Mouse (Mus musculus) frontal cortex, adult 2 months (tissue): ENCODE data around the gene Celsr3. TPM values are rescaled to one million over a fixed set of nuclear protein-coding genes. Genes with fewer than 3 reads are reported as not detected.

Experiments used
- DNase-seq, 2 experiments: peaks; one replicate each; pipeline ENCODE4 v3.0.0; 2022; ENCODE audit warnings: low spot score in 1 of 2; ENCODE audit errors: extremely low spot score in 1 of 2
- polyA plus RNA-seq: library from polyadenylated mRNA; depleted of rRNA; stranded (reverse); fragments of >200 nt; gene quantifications from 2 replicates; pipeline ENCODE4 v1.2.3, GENCODE M21; 2012; rRNA removed

Gene Celsr3
- polyA plus RNA-seq, 1 experiment: 74.7 TPM

- DNase-seq: no peak
These were observed 26.9 kb downstream of the Celsr3 start, which contains the start of gene Slc26a6 for GRCm38 (mm10) chr9:108852976-108853375. Gene Slc26a6, plus strand, starts transcription at chr9:108853283.

DNA sequence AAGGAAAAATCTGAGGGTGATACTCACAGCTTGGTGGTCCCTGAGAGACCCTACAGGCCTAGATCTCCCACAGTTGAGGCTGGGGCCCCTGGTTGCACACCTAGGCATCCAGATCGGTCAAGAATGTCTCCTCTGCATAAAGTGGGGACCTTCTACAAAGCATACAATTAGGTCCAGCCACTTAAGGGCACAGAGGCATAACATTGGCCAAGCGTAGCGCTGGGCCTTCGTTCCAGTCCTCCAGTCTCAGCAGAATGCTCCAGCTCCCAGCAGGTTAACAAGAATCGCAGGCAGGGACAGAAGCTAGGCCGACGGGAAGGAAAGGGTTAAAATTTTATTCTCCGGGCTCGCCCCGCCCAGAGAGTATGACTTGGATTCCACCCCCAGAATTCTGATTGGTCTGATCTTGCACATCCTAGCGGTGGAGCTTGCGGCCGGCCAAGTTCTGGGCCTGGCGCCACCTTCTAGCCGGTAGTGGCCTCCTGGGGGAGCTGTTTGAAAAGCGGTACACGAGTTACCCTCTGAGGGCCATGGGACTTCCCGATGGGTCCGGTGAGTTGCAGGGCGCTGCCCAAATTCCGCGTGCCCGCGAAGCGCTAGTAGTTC is 27.6 kb downstream of the Celsr3 start:
- peak; percentile 88 to 96 for DNase-seq

GRCm38 (mm10) chr9:108854241-108854696 is 28.1 kb downstream of the Celsr3 start:
- peak; percentile 73 to 88 for DNase-seq

DNA sequence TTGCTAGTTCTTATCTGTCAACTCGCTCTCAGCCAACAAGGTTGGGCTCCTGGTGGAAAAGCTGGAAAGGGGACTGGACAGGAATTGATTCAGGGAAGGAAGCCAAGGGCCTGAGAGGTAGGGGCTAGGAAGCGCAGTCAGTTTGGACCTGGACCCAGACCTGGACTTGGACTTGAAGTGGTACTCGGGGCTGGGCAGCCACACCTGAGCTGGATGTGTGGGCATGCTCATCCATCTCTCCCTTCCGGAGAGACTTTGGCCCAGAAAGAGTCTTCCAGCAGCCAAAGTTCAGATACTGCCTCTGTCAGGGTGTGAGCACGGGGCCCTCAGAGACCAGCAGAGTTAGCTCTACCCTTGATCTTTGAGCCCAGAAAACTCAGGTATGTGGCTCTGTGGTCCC is 29.2 kb downstream of the Celsr3 start:
- DNase-seq: no peak

- DNase-seq: no peak
These were observed 32.8 kb downstream of the Celsr3 start for GRCm38 (mm10) chr9:108858792-108859527.

Other genes with a start within 250 kb of the Celsr3 start
- gene Wdr6, start 247.6 kb upstream of the Celsr3 start, polyA plus RNA-seq: 114 and 138 TPM in 2 replicates
- gene P4htm, start 228.7 kb upstream of the Celsr3 start, polyA plus RNA-seq: 105 TPM in 2 replicates
- 47.2 and 49.0 TPM in 2 replicates for gene Arih2, start 176.9 kb upstream of the Celsr3 start, polyA plus RNA-seq
- 14.3 and 15.2 TPM in 2 replicates for gene Slc25a20, start 164.2 kb upstream of the Celsr3 start, polyA plus RNA-seq
- 21.9 and 23.3 TPM in 2 replicates for gene Prkar2a, start 137.0 kb upstream of the Celsr3 start, polyA plus RNA-seq
- gene Ip6k2, start 42.5 kb upstream of the Celsr3 start, polyA plus RNA-seq: 204 and 217 TPM in 2 replicates
- gene Nckipsd, start 18.0 kb upstream of the Celsr3 start, polyA plus RNA-seq: 55.5 and 58.8 TPM in 2 replicates
- gene Slc26a6, start 27.0 kb downstream of the Celsr3 start, polyA plus RNA-seq: 19.5 and 20.7 TPM in 2 replicates
- 0.50 TPM in 2 replicates for gene Tmem89, start 88.3 kb downstream of the Celsr3 start, polyA plus RNA-seq
- 467 and 477 TPM in 2 replicates for gene Uqcrc1, start 110.3 kb downstream of the Celsr3 start, polyA plus RNA-seq
- 12.1 and 13.2 TPM in 2 replicates for gene Col7a1, start 127.3 kb downstream of the Celsr3 start, polyA plus RNA-seq
- 0.38 and 0.92 TPM in 2 replicates for gene Ucn2, start 159.7 kb downstream of the Celsr3 start, polyA plus RNA-seq
- 17.9 and 18.1 TPM in 2 replicates for gene Pfkfb4, start 165.5 kb downstream of the Celsr3 start, polyA plus RNA-seq
- gene Shisa5, start 212.2 kb downstream of the Celsr3 start, polyA plus RNA-seq: 101 and 107 TPM in 2 replicates
- 36.9 and 43.5 TPM in 2 replicates for gene Trex1, start 233.4 kb downstream of the Celsr3 start, polyA plus RNA-seq
- gene Atrip, start 247.8 kb downstream of the Celsr3 start, polyA plus RNA-seq: 35.6 and 37.6 TPM in 2 replicates